Mouse (Mus musculus) stomach, embryonic 15.5 days (tissue): ENCODE data around the gene Plpp1. TPM values are rescaled to one million over a fixed set of nuclear protein-coding genes. Genes with fewer than 3 reads are reported as not detected.

Source experiments
- ATAC-seq: fragments of 200-750 bp; cut with Nextera tagmentation; 2 replicates; pipeline ENCODE4 v1.8.0; 2017; ENCODE audit warnings: low read depth, moderate number of reproducible peaks, moderate TSS enrichment; ENCODE audit not compliant: insufficient read depth, low FRiP score
- H3K27ac ChIP-seq: fragments of 300-500 bp; sonication (generic); 2 replicates; pipeline ENCODE4 v1.5.1; 2015; ENCODE audit warnings: mild to moderate bottlenecking, inconsistent platforms
- H3K27me3 ChIP-seq: fragments of 300-500 bp; sonication (generic); replicated peaks from 2 replicates; pipeline ENCODE4 v1.6.1; 2015; ENCODE audit warnings: inconsistent platforms
- H3K36me3 ChIP-seq: fragments of 300-500 bp; sonication (generic); 2 replicates; pipeline ENCODE4 v1.6.1; 2015; ENCODE audit warnings: inconsistent platforms
- H3K4me1 ChIP-seq: fragments of 300-500 bp; sonication (generic); 2 replicates; pipeline ENCODE4 v1.6.1; 2015; ENCODE audit warnings: inconsistent platforms
- H3K4me2 ChIP-seq: fragments of 300-500 bp; sonication (generic); 2 replicates; pipeline ENCODE4 v1.6.1; 2015; ENCODE audit warnings: mild to moderate bottlenecking, inconsistent platforms
- H3K4me3 ChIP-seq: fragments of 300-500 bp; sonication (generic); replicated peaks from 2 replicates; pipeline ENCODE4 v1.5.1; 2015; ENCODE audit warnings: inconsistent platforms
- H3K9ac ChIP-seq: fragments of 300-500 bp; sonication (generic); 2 replicates; pipeline ENCODE4 v1.6.1; 2015; ENCODE audit warnings: inconsistent platforms
- H3K9me3 ChIP-seq: fragments of 300-500 bp; sonication (generic); 2 replicates; pipeline ENCODE4 v1.6.1; 2016; ENCODE audit warnings: inconsistent platforms
- WGBS: fragments of 180-500 bp; shearing (Covaris S2); methylation state at CpG from one replicate; pipeline ENCODE4 v1.1.7; 2015; 5-methylcytosine and 5-hydroxymethylcytosine counted together
- polyA plus RNA-seq: library from polyadenylated mRNA; unstranded; fragments of >200 nt; fragmentation: Nextera tagmentation; extraction: Ambion mirVana; gene quantifications from 2 replicates; pipeline ENCODE4 v1.2.1, GENCODE M21; 2015

Gene Plpp1
- polyA plus RNA-seq, 1 experiment from 2014 or later, result 102 TPM

GRCm38 (mm10) chr13:112853710-112854316, 53.2 kb downstream of the Plpp1 start:
- H3K4me1 ChIP-seq, result no peaks in the 10 kb centered on the region
- no peak overlapping the region for H3K27ac ChIP-seq
- H3K9ac ChIP-seq, result no peak overlapping the region
- 76% methylated on average over 17 of the region's 17 CpGs for WGBS
- no peak overlapping the region for H3K4me3 ChIP-seq
- ATAC-seq, result no peak
- H3K27me3 ChIP-seq, result no peaks in the 10 kb centered on the region
- H3K36me3 ChIP-seq, result peaks cover 4% of the 10 kb centered on the region; the same call in 1 of the 2 replicates
- no peaks in the 10 kb centered on the region for H3K9me3 ChIP-seq
- H3K4me2 ChIP-seq, result no peak overlapping the region

DNA sequence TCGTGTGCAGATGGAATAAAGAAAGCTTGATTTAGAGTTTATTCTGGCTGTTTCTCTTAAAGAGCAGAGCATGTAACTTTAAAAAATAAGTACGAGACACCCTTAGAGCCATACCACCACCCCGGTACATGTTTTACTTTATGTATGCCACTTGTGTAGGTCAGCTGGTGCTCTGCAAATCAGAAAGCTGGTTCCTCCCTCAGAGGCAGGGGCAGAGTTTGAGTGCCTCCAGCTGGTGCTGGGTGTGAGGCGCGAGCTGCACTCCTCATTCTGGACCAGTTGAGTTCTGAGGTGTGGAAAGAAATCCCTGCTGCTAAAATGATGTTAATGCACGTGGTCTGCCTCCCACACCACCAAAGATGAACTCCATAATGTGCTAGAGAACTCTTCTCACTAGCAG, 53.8 kb downstream of the Plpp1 start:
- H3K9ac ChIP-seq, result no peak overlapping the region

DNA sequence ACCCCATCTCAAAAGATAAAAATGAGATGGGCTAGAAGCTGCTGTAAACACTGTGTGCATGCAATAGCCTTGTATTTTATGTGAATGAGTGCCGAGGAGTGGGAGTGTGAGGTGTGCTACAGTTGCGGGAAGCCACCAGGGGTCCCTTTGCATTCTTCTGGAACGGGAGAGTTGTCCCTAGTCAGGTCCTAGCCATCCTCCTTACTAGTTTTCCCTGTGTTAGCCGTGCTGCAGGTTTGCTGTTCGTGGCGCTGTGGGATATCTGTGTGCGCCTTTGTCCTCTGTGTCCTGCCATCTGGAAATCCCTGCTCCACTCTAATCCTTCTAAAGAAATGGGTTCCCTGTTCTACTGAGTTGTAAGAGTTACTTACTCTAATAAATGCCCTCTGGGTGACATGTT, 57.3 kb downstream of the Plpp1 start:
- Histone ChIP-seq H3K4me2 (no peak overlapping the region), H3K4me1 (0 out of 2 replicates have a peak, but pooled peaks cover 6% of the 10 kb centered on the region), H3K27me3 (no peaks in the 10 kb centered on the region), H3K36me3 (peaks cover 11% of the 10 kb centered on the region; the same call in 1 of the 2 replicates), H3K9ac (no peak overlapping the region), H3K9me3 (no peaks in the 10 kb centered on the region), H3K4me3 (no peak overlapping the region), H3K27ac (no peak overlapping the region)
- no peak for ATAC-seq
- 86% methylated on average over 7 of the region's 7 CpGs for WGBS

More for the DNA sequence above, 53.8 kb downstream of the Plpp1 start:
- ATAC-seq, result no peak
- WGBS, result 68% methylated on average over 6 of the region's 6 CpGs
- no peaks in the 10 kb centered on the region for H3K4me1 ChIP-seq
- no peak overlapping the region for H3K4me3 ChIP-seq
- H3K4me2 ChIP-seq, result no peak overlapping the region
- H3K36me3 ChIP-seq, result peaks cover 4% of the 10 kb centered on the region; the same call in 1 of the 2 replicates
- H3K27ac ChIP-seq, result no peak overlapping the region
- H3K9me3 ChIP-seq, result no peaks in the 10 kb centered on the region
- H3K27me3 ChIP-seq, result no peaks in the 10 kb centered on the region

GRCm38 (mm10) chr13:112859574-112860134, 59.1 kb downstream of the Plpp1 start:
- 0 out of 2 replicates have a peak, but pooled peaks cover 6% of the 10 kb centered on the region for H3K4me1 ChIP-seq
- ATAC-seq, result no peak
- H3K9ac ChIP-seq, result no peak overlapping the region
- H3K4me3 ChIP-seq, result no peak overlapping the region
- no peak overlapping the region for H3K27ac ChIP-seq
- no peaks in the 10 kb centered on the region for H3K9me3 ChIP-seq
- WGBS, result 84% methylated on average over 21 of the region's 21 CpGs
- no peak overlapping the region for H3K4me2 ChIP-seq
- no peaks in the 10 kb centered on the region for H3K27me3 ChIP-seq
- peaks cover 11% of the 10 kb centered on the region; the same call in 1 of the 2 replicates for H3K36me3 ChIP-seq

GRCm38 (mm10) chr13:112860370-112860769, 59.8 kb downstream of the Plpp1 start:
- Histone ChIP-seq H3K36me3 (peaks cover 11% of the 10 kb centered on the region; the same call in 1 of the 2 replicates), H3K9me3 (no peaks in the 10 kb centered on the region), H3K4me3 (no peak overlapping the region), H3K27me3 (no peaks in the 10 kb centered on the region), H3K4me1 (0 out of 2 replicates have a peak, but pooled peaks cover 6% of the 10 kb centered on the region), H3K9ac (no peak overlapping the region), H3K27ac (no peak overlapping the region), H3K4me2 (no peak overlapping the region)
- ATAC-seq, result no peak
- 75% methylated on average over 2 of the region's 2 CpGs for WGBS

DNA sequence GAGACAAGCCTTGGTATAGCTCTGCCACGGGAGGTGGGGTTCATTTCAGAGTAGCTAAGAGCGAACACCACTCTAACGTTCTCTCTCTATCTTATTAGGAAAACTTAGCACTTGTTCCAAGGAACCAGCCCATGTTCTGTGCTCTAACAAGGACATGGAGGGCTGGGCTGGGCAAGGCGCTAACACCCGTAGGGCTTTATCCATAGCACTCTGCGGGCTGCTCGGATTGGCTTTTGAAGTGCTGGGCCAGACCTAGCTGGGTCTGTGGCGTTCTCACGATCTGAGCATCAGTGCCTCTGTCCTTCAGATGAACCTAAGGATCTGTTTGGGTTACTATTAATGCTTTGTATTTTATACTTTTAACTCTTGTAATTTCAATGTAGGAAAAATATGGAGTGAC, 60.3 kb downstream of the Plpp1 start:
- no peak overlapping the region for H3K9ac ChIP-seq
- 0 out of 2 replicates have a peak, but pooled peaks cover 6% of the 10 kb centered on the region for H3K4me1 ChIP-seq
- no peak for ATAC-seq
- H3K27me3 ChIP-seq, result no peaks in the 10 kb centered on the region
- H3K9me3 ChIP-seq, result no peaks in the 10 kb centered on the region
- peaks cover 11% of the 10 kb centered on the region; the same call in 1 of the 2 replicates for H3K36me3 ChIP-seq
- 89% methylated on average over 9 of the region's 9 CpGs for WGBS
- H3K4me2 ChIP-seq, result no peak overlapping the region
- H3K4me3 ChIP-seq, result no peak overlapping the region
- no peak overlapping the region for H3K27ac ChIP-seq

GRCm38 (mm10) chr13:112861825-112862306, 61.3 kb downstream of the Plpp1 start:
- no peaks in the 10 kb centered on the region for H3K9me3 ChIP-seq
- 0 out of 2 replicates have a peak, but pooled peaks cover 6% of the 10 kb centered on the region for H3K4me1 ChIP-seq
- 28% methylated on average over 5 of the region's 5 CpGs for WGBS
- H3K27ac ChIP-seq, result 0 out of 2 replicates have a peak overlapping the region, but pooled peaks have one; percentile 18
- H3K9ac ChIP-seq, result no peak overlapping the region
- H3K4me3 ChIP-seq, result no peak overlapping the region
- H3K27me3 ChIP-seq, result no peaks in the 10 kb centered on the region
- ATAC-seq, result no peak
- no peak overlapping the region for H3K4me2 ChIP-seq
- H3K36me3 ChIP-seq, result peaks cover 18% of the 10 kb centered on the region

GRCm38 (mm10) chr13:112862342-112862741, 61.8 kb downstream of the Plpp1 start:
- no peak overlapping the region for H3K4me2 ChIP-seq
- H3K27ac ChIP-seq, result 0 out of 2 replicates have a peak overlapping the region, but pooled peaks have one; percentile 18
- ATAC-seq, result no peak

DNA sequence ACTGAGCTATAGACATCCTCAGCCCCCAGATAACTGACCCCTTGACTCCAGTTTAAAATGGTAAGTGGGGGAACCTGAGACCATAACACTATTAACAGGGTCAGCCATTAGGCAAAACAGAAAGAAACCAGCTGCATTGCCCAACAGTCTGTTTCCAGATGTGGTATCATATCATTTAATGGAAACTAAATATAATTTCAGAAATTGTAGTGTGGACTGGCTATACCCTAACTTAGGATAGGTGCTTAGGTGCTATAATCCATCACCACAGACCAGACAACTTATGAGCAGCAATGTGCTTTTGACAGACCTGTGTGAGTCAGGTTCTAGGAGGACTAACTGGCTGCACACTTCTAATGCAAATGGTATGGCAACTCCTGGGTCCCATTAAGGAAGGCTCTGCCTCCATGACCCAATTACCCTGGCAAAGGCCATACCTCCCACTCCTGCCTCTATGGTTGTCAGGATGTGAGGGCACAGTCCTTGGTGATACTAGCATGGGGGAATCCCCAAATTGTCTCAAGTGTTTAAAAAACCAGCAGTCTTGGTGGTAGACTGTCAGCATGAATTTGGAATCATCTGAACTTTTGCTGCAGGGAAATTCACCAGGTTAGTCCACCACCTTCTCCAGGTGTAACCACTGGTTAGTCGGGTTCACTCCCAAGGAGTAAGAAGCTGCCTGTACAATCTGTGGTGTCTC, 62.5 kb downstream of the Plpp1 start:
- Histone ChIP-seq H3K36me3 (peaks cover 24% of the 10 kb centered on the region), H3K9ac (no peak overlapping the region), H3K4me2 (no peak overlapping the region), H3K4me3 (no peak overlapping the region), H3K27me3 (no peaks in the 10 kb centered on the region), H3K4me1 (0 out of 2 replicates have a peak, but pooled peaks cover 6% of the 10 kb centered on the region), H3K9me3 (no peaks in the 10 kb centered on the region), H3K27ac (no peak overlapping the region)
- no peak for ATAC-seq
- 94% methylated on average over 1 of the region's 1 CpGs for WGBS

More at GRCm38 (mm10) chr13:112862342-112862741, 61.8 kb downstream of the Plpp1 start:
- 82% methylated on average over 3 of the region's 3 CpGs for WGBS
- Histone ChIP-seq H3K4me3 (no peak overlapping the region), H3K9ac (no peak overlapping the region), H3K9me3 (no peaks in the 10 kb centered on the region), H3K36me3 (peaks cover 20% of the 10 kb centered on the region), H3K4me1 (0 out of 2 replicates have a peak, but pooled peaks cover 6% of the 10 kb centered on the region), H3K27me3 (no peaks in the 10 kb centered on the region)

DNA sequence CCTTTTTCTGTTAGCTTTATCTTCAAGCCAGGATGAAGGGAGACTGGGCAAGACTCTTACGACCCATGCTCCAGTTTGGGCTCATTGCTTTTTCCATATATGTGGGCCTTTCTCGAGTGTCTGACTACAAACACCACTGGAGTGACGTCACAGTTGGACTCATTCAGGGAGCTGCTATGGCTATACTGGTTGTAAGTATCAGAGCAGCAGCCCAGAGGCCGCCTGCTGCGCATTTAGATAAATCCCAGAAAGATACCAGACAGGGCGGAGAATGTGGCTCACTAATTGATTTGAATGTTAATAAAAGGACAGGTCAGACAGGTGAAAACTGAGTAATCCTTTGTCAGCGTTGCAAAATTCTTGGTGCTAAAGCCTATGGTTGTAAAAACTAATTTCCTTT, 66.2 kb downstream of the Plpp1 start:
- no peak overlapping the region for H3K27ac ChIP-seq
- H3K4me2 ChIP-seq, result no peak overlapping the region
- H3K4me1 ChIP-seq, result 0 out of 2 replicates have a peak, but pooled peaks cover 6% of the 10 kb centered on the region
- H3K9ac ChIP-seq, result no peak overlapping the region
- 85% methylated on average over 7 of the region's 7 CpGs for WGBS
- no peaks in the 10 kb centered on the region for H3K27me3 ChIP-seq
- peaks cover 44% of the 10 kb centered on the region for H3K36me3 ChIP-seq
- H3K4me3 ChIP-seq, result no peak overlapping the region
- H3K9me3 ChIP-seq, result no peaks in the 10 kb centered on the region
- peak; percentile 65; the same call in 1 of the 2 replicates for ATAC-seq

DNA sequence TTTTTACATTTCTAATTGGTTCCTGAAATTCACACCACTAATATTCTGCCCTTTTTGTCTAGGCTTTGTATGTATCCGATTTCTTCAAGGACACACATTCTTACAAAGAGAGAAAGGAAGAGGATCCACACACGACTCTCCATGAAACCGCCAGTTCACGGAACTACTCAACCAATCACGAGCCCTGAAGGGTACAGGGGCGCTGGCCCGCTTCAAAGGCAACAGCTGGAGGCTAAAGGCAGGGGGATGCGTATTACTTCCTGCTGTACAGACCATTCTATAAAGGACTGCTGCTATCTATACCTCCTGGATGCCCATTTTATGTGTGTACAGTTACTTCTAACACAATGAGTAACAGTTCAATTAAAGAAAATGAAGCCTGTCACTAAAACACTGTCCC, 66.8 kb downstream of the Plpp1 start:
- no peaks in the 10 kb centered on the region for H3K27me3 ChIP-seq
- H3K27ac ChIP-seq, result no peak overlapping the region
- no peak for ATAC-seq
- 0 out of 2 replicates have a peak, but pooled peaks cover 2% of the 10 kb centered on the region for H3K4me1 ChIP-seq
- H3K9me3 ChIP-seq, result no peaks in the 10 kb centered on the region
- peaks cover 48% of the 10 kb centered on the region for H3K36me3 ChIP-seq
- H3K4me2 ChIP-seq, result no peak overlapping the region
- no peak overlapping the region for H3K4me3 ChIP-seq
- 90% methylated on average over 8 of the region's 8 CpGs for WGBS
- H3K9ac ChIP-seq, result no peak overlapping the region
